Mouse (Mus musculus): ENCODE data around the gene B4galnt3.

DNA sequence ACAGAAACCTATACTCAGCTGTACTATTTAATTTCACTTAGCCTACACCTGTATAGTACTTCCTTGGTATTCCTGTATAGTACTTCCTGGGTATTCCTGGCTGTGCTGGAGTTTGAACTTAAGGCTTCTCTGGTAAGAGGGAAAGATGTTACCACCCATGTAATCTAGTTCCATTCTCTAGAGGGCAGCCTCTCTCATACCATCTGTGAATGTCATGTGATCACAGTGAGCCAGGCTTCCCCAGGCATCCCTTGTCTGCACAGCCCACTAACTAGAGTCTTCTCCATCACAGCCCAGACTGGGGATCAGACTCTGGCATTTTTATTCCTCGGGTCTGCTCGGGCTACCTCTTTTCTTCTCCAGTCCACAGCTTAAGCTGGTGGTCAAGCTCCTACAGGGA is 75.1 kb downstream of the B4galnt3 start:
- no peak for TF ChIP-seq POLR2A (IDR thresholded peaks at IDR 0.05; ENCODE audit: insufficient read length, low read depth)
- TF ChIP-seq SRF (IDR thresholded peaks at IDR 0.05; ENCODE audit: control insufficient read depth, insufficient read length, low read depth) = no peak
- TF ChIP-seq MAX (IDR thresholded peaks at IDR 0.05; ENCODE audit: low read depth) = no peak
